Mouse (Mus musculus) CD4-positive, CD25-positive, alpha-beta regulatory T cell, adult 4 months (primary cell): ENCODE measurements around the gene Zfp628. TPM values are rescaled to one million over a fixed set of nuclear protein-coding genes. Genes with fewer than 3 reads are reported as not detected.

ENCODE experiments used
- ATAC-seq: one replicate; pipeline ENCODE4 v1.8.0; 2017
- polyA plus RNA-seq, 2 experiments: library from polyadenylated mRNA; unstranded; fragments of 100-300 nt; shearing (Covaris generic); gene quantifications; one replicate each; pipeline ENCODE4 v1.2.1; 2017

The Zfp628 gene
- polyA plus RNA-seq, 2 experiments from 2014 or later = 0.99 to 1.5 TPM

- ATAC-seq = no peak
Measured at GRCm38 (mm10) chr7:4919096-4919495, 4.1 kb downstream of the Zfp628 start.

GRCm38 (mm10) chr7:4919971-4920370, 5.0 kb downstream of the Zfp628 start:
- ATAC-seq = no peak

GRCm38 (mm10) chr7:4920496-4920895, 5.5 kb downstream of the Zfp628 start:
- no peak for ATAC-seq

GRCm38 (mm10) chr7:4920976-4921823, 6.2 kb downstream of the Zfp628 start:
- no peak for ATAC-seq

GRCm38 (mm10) chr7:4921824-4922482, 6.9 kb downstream of the Zfp628 start, which contains the start of gene Nat14:
Gene Nat14 (plus strand): TSS chr7:4922028.
- ATAC-seq = no peak

- peak; percentile 82 for ATAC-seq
Measured at GRCm38 (mm10) chr7:4922508-4922907, 7.5 kb downstream of the Zfp628 start.

GRCm38 (mm10) chr7:4922931-4923565, 8.0 kb downstream of the Zfp628 start:
- ATAC-seq = no peak

- ATAC-seq = peak; percentile 18
Measured at GRCm38 (mm10) chr7:4923586-4924364, 8.8 kb downstream of the Zfp628 start.

- ATAC-seq = no peak
Measured at GRCm38 (mm10) chr7:4924483-4924882, 9.5 kb downstream of the Zfp628 start.

- ATAC-seq = no peak
Measured at GRCm38 (mm10) chr7:4924891-4925301, 9.9 kb downstream of the Zfp628 start.

- ATAC-seq = no peak
Measured at GRCm38 (mm10) chr7:4925441-4926381, 10.7 kb downstream of the Zfp628 start, which contains the start of gene Ssc5d. Gene Ssc5d (plus strand): TSS chr7:4925785.

- ATAC-seq = no peak
Measured at GRCm38 (mm10) chr7:4926849-4927248, 11.8 kb downstream of the Zfp628 start.

- ATAC-seq = no peak
Measured at GRCm38 (mm10) chr7:4927711-4928110, 12.7 kb downstream of the Zfp628 start.

- ATAC-seq = no peak
Measured at GRCm38 (mm10) chr7:4928323-4928722, 13.3 kb downstream of the Zfp628 start.

GRCm38 (mm10) chr7:4933103-4933502, 18.1 kb downstream of the Zfp628 start:
- ATAC-seq = no peak

- ATAC-seq = no peak
Measured at GRCm38 (mm10) chr7:4934160-4934914, 19.3 kb downstream of the Zfp628 start.

- ATAC-seq = no peak
Measured at GRCm38 (mm10) chr7:4936832-4937231, 21.8 kb downstream of the Zfp628 start.

GRCm38 (mm10) chr7:4937392-4937791, 22.4 kb downstream of the Zfp628 start:
- ATAC-seq = no peak

GRCm38 (mm10) chr7:4938456-4938855, 23.4 kb downstream of the Zfp628 start:
- peak; percentile 40 for ATAC-seq

GRCm38 (mm10) chr7:4940068-4940479, 25.1 kb downstream of the Zfp628 start:
- peak; percentile 48 for ATAC-seq
